Mouse (Mus musculus): ENCODE results near the gene Hist1h4m.
"Not testable (repeated sequence)": the region's sequence is repeated elsewhere in the genome, so short reads cannot be mapped to it uniquely, and the experiment has no call there.

GRCm38 (mm10) chr13:21812092-21812491, 546 bp downstream of the Hist1h4m start:
- not testable (repeated sequence) for TF ChIP-seq CTCF (IDR thresholded peaks at IDR 0.05; ENCODE audit: borderline replicate concordance, insufficient read depth, low read length)
- peak; percentile 49 for TF ChIP-seq POLR2A (IDR thresholded peaks at IDR 0.05; ENCODE audit: low read depth, low read length)

Data from embryonic fibroblast, embryonic 13.5 days (primary cell).